Mouse (Mus musculus) limb, embryonic 14.5 days (tissue): Measurements from ENCODE around the gene Arid4b. TPM values are rescaled to one million over a fixed set of nuclear protein-coding genes. Genes with fewer than 3 reads are reported as not detected.

ENCODE experiments used
- ATAC-seq: fragments of 200-750 bp; cut with Nextera tagmentation; 2 replicates; pipeline ENCODE4 v1.8.0; 2017; ENCODE audit warnings: low read depth, moderate number of reproducible peaks, moderate TSS enrichment; ENCODE audit not compliant: low FRiP score
- DNase-seq: peaks from one replicate; pipeline ENCODE4 v3.0.0-alpha.2; 2015; ENCODE audit warnings: low spot score
- H3K27ac ChIP-seq: fragments of 300-500 bp; sonication (generic); replicated peaks from 2 replicates; pipeline ENCODE4 v1.5.1; 2014; ENCODE audit warnings: low read depth, mild to moderate bottlenecking, low read length, moderate library complexity, mixed read lengths
- H3K27me3 ChIP-seq: fragments of 300-500 bp; sonication (generic); 2 replicates; pipeline ENCODE4 v1.6.1; 2014; ENCODE audit warnings: low read length, mixed read lengths; ENCODE audit not compliant: control insufficient read depth, insufficient read depth
- H3K36me3 ChIP-seq: fragments of 300-500 bp; sonication (generic); 2 replicates; pipeline ENCODE4 v1.6.1; 2014; ENCODE audit warnings: mild to moderate bottlenecking, low read length, moderate library complexity, mixed read lengths; ENCODE audit not compliant: control insufficient read depth, insufficient read depth
- H3K4me1 ChIP-seq: fragments of 300-500 bp; sonication (generic); 2 replicates; pipeline ENCODE4 v1.6.1; 2014; ENCODE audit warnings: antibody characterized with exemption, low read length, mixed read lengths; ENCODE audit not compliant: control insufficient read depth, insufficient read depth
- H3K4me2 ChIP-seq: fragments of 300-500 bp; sonication (generic); replicated peaks from 2 replicates; pipeline ENCODE4 v1.6.1; 2014; ENCODE audit warnings: low read depth, mild to moderate bottlenecking, low read length, moderate library complexity; ENCODE audit not compliant: severe bottlenecking
- H3K4me3 ChIP-seq: fragments of 300-500 bp; sonication (generic); replicated peaks from 2 replicates; pipeline ENCODE4 v1.5.1; 2014; ENCODE audit warnings: low read length
- H3K9ac ChIP-seq: fragments of 300-500 bp; sonication (generic); 2 replicates; pipeline ENCODE4 v1.6.1; 2014; ENCODE audit warnings: mild to moderate bottlenecking, low read depth, low read length, moderate library complexity; ENCODE audit not compliant: severe bottlenecking
- H3K9me3 ChIP-seq: fragments of 300-500 bp; sonication (generic); 2 replicates; pipeline ENCODE4 v1.6.1; 2016; ENCODE audit warnings: low read length; ENCODE audit not compliant: control insufficient read depth
- POLR2A ChIP-seq: fragments of 200-500 bp; IDR thresholded peaks from 2 replicates; pipeline ENCODE4 v1.8.0; 2012; ENCODE audit warnings: inconsistent platforms, mild to moderate bottlenecking, moderate library complexity, borderline replicate concordance; ENCODE audit not compliant: insufficient read depth, insufficient read length; ENCODE audit errors: extremely low read depth
- WGBS: fragments of 180-500 bp; shearing (Covaris S2); extraction: QIAGEN DNeasy Blood & Tissue Kit; methylation state at CpG from one replicate; pipeline ENCODE4 v1.1.7; 2014; 5-methylcytosine and 5-hydroxymethylcytosine counted together
- polyA plus RNA-seq, 2 experiments: library from polyadenylated mRNA; depleted of rRNA in 1 of 2; stranded (reverse) in 1 of 2; unstranded in 1 of 2; fragments of >200 nt; fragmentation: Nextera tagmentation in 1 of 2; extraction: Ambion mirVana in 1 of 2; gene quantifications; 2 replicates each; pipeline versions ENCODE4 v1.2.1 to v1.2.3; 2012 to 2014

The Arid4b gene
- polyA plus RNA-seq, 2 experiments = 25.9 to 68.8 TPM

DNA sequence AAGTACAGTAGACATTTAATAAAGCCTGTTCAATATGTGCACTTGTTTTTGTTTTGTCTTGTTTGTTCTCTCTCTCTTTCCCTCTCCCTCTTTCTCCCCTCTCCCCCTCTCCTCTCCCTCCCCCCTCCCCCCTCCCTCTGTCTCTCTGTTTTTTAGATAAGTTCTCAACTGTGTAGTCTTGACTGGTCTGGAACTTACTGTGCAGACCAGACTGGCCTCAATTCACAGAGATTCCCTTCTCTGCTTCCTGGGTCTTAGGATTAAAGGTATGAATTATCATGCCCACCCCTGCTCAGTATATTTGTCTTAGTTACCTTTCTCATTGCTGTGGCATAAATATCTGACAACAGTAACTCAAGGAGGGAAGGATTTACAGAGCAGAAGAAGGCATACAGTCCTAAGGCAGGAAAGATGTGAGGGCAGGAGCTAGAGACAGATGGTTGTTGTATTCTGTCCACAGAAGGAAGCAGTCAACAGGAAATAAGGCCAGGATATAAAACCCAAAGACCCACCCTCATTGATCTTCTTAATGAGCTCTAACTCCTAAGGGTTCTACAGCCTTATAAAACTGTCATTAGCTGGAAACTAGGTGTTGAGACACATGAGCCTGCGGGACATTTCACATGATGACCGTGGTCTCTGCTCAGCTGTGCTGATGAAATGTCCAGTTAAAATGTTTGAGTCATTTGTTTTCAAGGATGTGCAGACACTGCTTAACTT lies 47.3 kb downstream of the Arid4b start:
- Histone ChIP-seq H3K27ac (no peak overlapping the region), H3K4me3 (no peak overlapping the region), H3K27me3 (no peaks in the 10 kb centered on the region), H3K9ac (no peak overlapping the region), H3K36me3 (no peaks in the 10 kb centered on the region), H3K4me1 (no peaks in the 10 kb centered on the region), H3K9me3 (no peaks in the 10 kb centered on the region), H3K4me2 (no peak overlapping the region)
- no peak for TF ChIP-seq POLR2A
- WGBS = 15% methylated on average over 2 of the region's 2 CpGs
- ATAC-seq (no peak), DNase-seq (no peak)

GRCm38 (mm10) chr13:14111146-14111545 lies 48.1 kb downstream of the Arid4b start:
- H3K4me3 ChIP-seq = no peak overlapping the region
- WGBS = 71% methylated on average over 1 of the region's 1 CpGs
- H3K9ac ChIP-seq = no peak overlapping the region
- no peak for TF ChIP-seq POLR2A
- no peaks in the 10 kb centered on the region for H3K9me3 ChIP-seq
- H3K27me3 ChIP-seq = no peaks in the 10 kb centered on the region
- DNase-seq (no peak), ATAC-seq (no peak)
- H3K36me3 ChIP-seq = no peaks in the 10 kb centered on the region
- no peak overlapping the region for H3K27ac ChIP-seq
- no peak overlapping the region for H3K4me2 ChIP-seq
- H3K4me1 ChIP-seq = no peaks in the 10 kb centered on the region

- no peak for ATAC-seq
- DNase-seq = no peak
- Histone ChIP-seq H3K4me3 (no peak overlapping the region), H3K4me2 (no peak overlapping the region), H3K9ac (no peak overlapping the region), H3K27ac (no peak overlapping the region), H3K27me3 (no peaks in the 10 kb centered on the region), H3K9me3 (no peaks in the 10 kb centered on the region), H3K36me3 (no peaks in the 10 kb centered on the region), H3K4me1 (no peaks in the 10 kb centered on the region)
- no peak for TF ChIP-seq POLR2A
- 85% methylated on average over 4 of the region's 4 CpGs for WGBS
Measured at GRCm38 (mm10) chr13:14113746-14114528, 50.9 kb downstream of the Arid4b start.

DNA sequence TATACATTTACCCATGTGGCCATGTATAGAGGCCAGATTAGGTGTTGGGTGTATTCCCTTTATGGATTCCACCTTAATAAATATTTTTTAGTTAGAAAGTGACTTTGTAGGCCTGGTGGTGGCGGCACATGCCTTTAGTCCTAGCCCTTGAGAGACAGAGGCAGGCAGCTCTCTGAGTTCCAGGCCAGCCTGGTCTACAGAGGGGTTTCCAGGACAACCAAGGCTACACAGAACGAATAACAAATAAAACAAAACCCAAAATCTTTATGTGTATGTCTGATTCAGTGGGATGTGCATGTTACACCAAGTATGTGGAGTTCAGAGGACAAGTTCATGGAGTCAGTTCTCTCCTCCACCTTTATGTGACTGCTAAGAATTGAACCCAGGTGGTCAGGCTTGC lies 52.8 kb downstream of the Arid4b start:
- 98% methylated on average over 2 of the region's 2 CpGs for WGBS
- H3K27ac ChIP-seq = no peak overlapping the region
- no peak for TF ChIP-seq POLR2A
- H3K36me3 ChIP-seq = no peaks in the 10 kb centered on the region
- no peak overlapping the region for H3K4me2 ChIP-seq
- no peaks in the 10 kb centered on the region for H3K9me3 ChIP-seq
- no peaks in the 10 kb centered on the region for H3K27me3 ChIP-seq
- no peaks in the 10 kb centered on the region for H3K4me1 ChIP-seq
- H3K9ac ChIP-seq = no peak overlapping the region
- ATAC-seq = no peak
- DNase-seq = no peak
- no peak overlapping the region for H3K4me3 ChIP-seq

DNA sequence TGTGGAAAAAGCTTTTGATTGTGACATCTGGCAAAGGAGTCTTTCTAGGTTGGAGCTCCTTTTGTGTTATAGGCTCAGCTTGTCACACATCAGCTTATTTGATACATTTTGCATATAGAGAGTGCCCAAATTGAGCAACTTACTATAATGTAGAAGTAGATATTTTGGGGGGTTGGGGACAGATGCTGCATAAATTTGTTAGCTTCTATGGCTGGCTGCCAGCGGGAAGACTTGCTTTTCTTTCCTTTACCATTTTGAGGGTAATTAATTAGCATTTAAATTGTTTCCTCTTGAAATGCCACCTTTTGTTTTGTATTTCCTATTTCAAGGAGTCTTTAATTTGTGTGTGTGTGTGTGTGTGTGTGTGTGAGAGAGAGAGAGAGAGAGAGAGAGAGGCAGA lies 68.6 kb downstream of the Arid4b start:
- Histone ChIP-seq H3K36me3 (peaks cover 46% of the 10 kb centered on the region), H3K4me2 (no peak overlapping the region), H3K4me3 (no peak overlapping the region), H3K9me3 (no peaks in the 10 kb centered on the region), H3K27ac (no peak overlapping the region), H3K4me1 (no peaks in the 10 kb centered on the region), H3K27me3 (no peaks in the 10 kb centered on the region), H3K9ac (no peak overlapping the region)
- TF ChIP-seq POLR2A = no peak
- ATAC-seq (no peak), DNase-seq (no peak)
- 92% methylated on average over 1 of the region's 1 CpGs for WGBS
